Comparison of ENCODE assay signal across 12 mouse cellular contexts in genomic region chr2:29030048-29030734, GRCm38 (mm10). TPM values are rescaled to one million over a fixed set of nuclear protein-coding genes. Genes with fewer than 3 reads are reported as not detected.
DNase-seq lines count a peak whose midpoint lies in the region; ATAC-seq and TF ChIP-seq lines count a peak whose summit lies in the region.
"Had no signal": no experiment of that assay in that cellular context is flagged by ENCODE, and none has a peak within 500 bp of the region (broad histone marks: within the 10 kb centered on the region; RNA-seq: fewer than 3 reads in every experiment).

No protein-coding gene starts in this region.

- H3K4me2 ChIP-seq in hindbrain, embryonic 15.5 days = peak overlapping the region; percentile 21
- H3K4me2 ChIP-seq: heart, embryonic 13.5 days; liver, embryonic 13.5 days had no signal

- no peak for TF ChIP-seq CTCF in MEL (IDR thresholded peaks at IDR 0.05 in 2 of 3, conservative IDR thresholded peaks at IDR 0.05 in 1 of 3; ENCODE audit: control insufficient read depth in 1 of 3, insufficient read depth in 1 of 3, low read depth in 2 of 3, low read length in 3 of 3, poor library complexity in 1 of 3, severe bottlenecking in 1 of 3)
- TF ChIP-seq CTCF in left cerebral cortex, adult 2 months (IDR thresholded peaks at IDR 0.05) = no peak

- 23% methylated on average over 20 of the region's 20 CpGs for WGBS in hindbrain, embryonic 15.5 days

- peak; percentile 78; the same call in 1 of the 2 replicates for ATAC-seq in hindbrain, embryonic 15.5 days (ENCODE audit: low FRiP score, low read depth)
- no peak for ATAC-seq in inflammation-experienced regulatory T-cells, adult 6 months

- no peak overlapping the region for H3K4me3 ChIP-seq in MEL (ENCODE audit: control insufficient read depth in 1 of 2, insufficient read depth in 1 of 2, low read depth in 2 of 2, low read length in 2 of 2)
- H3K4me3 ChIP-seq in hindbrain, embryonic 15.5 days = no peak overlapping the region
- H3K4me3 ChIP-seq in left cerebral cortex, adult 2 months = no peak overlapping the region
- H3K4me3 ChIP-seq: heart, embryonic 13.5 days; liver, embryonic 13.5 days had no signal

- no peak for TF ChIP-seq POLR2A in MEL (IDR thresholded peaks at IDR 0.05; ENCODE audit: control insufficient read depth in 1 of 2, insufficient read depth in 1 of 2, low read depth in 1 of 2, low read length in 2 of 2, poor library complexity in 1 of 2)

- no peak overlapping the region for H3K9ac ChIP-seq in MEL (ENCODE audit: control insufficient read depth, low read depth, low read length, poor library complexity, severe bottlenecking)
- H3K9ac ChIP-seq in hindbrain, embryonic 15.5 days = no peak overlapping the region
- H3K9ac ChIP-seq: heart, embryonic 13.5 days; liver, embryonic 13.5 days had no signal

- no peak for TF ChIP-seq RAD21 in MEL (IDR thresholded peaks at IDR 0.05; ENCODE audit: low read depth, low read length)

- no peaks in the 10 kb centered on the region for H3K36me3 ChIP-seq in MEL (ENCODE audit: control insufficient read depth in 1 of 2, insufficient read depth in 2 of 2, low read length in 2 of 2)
- H3K36me3 ChIP-seq in hindbrain, embryonic 15.5 days = no peaks in the 10 kb centered on the region
- H3K36me3 ChIP-seq: heart, embryonic 13.5 days; liver, embryonic 13.5 days had no signal

- TF ChIP-seq EP300 in MEL (IDR thresholded peaks at IDR 0.05; ENCODE audit: low read depth in 1 of 2, low read length in 2 of 2) = no peak

- DNase-seq in kidney, adult 9 months = peak; percentile 33
- DNase-seq in kidney, adult 18-20 months = no peak
- DNase-seq in MEL (ENCODE audit: low read depth, low spot score) (peak; percentile 24), R1 (ENCODE audit: low read depth, low spot score) (peak; percentile 25)
- DNase-seq in gastrocnemius, postnatal 4 days (ENCODE audit: low spot score in 2 of 2) = no peak
- DNase-seq in left cerebral cortex, adult 2 months (ENCODE audit: extremely low spot score in 1 of 2, low spot score in 2 of 2) = no peak
- DNase-seq: layer of hippocampus, postnatal 36 days; liver, embryonic 13.5 days had no signal

- no peaks in the 10 kb centered on the region for H3K9me3 ChIP-seq in MEL (replicated peaks; ENCODE audit: insufficient read depth, low read length)
- no peaks in the 10 kb centered on the region for H3K9me3 ChIP-seq in hindbrain, embryonic 15.5 days
- H3K9me3 ChIP-seq: heart, embryonic 13.5 days; liver, embryonic 13.5 days had no signal

- H3K4me1 ChIP-seq in MEL (ENCODE audit: control insufficient read depth in 1 of 2, insufficient read depth in 2 of 2, low read length in 2 of 2) = 0 out of 4 replicates have a peak, but pooled peaks cover 0 to 2% of the 10 kb centered on the region in 2 experiments
- H3K4me1 ChIP-seq in hindbrain, embryonic 15.5 days (replicated peaks) = peaks cover 14% of the 10 kb centered on the region

- intact Hi-C loops in left cerebral cortex, adult 2 months (cut with DNase I) = no loop called here

- H3K27me3 ChIP-seq in MEL (ENCODE audit: control insufficient read depth in 1 of 2, insufficient read depth in 2 of 2, low read length in 2 of 2) = no peaks in the 10 kb centered on the region
- H3K27me3 ChIP-seq in hindbrain, embryonic 15.5 days = peaks cover 9% of the 10 kb centered on the region; the same call in 1 of the 2 replicates
- H3K27me3 ChIP-seq: liver, embryonic 13.5 days had no signal

- H3K27ac ChIP-seq in MEL (ENCODE audit: control insufficient read depth, low read depth, low read length) = no peak overlapping the region
- no peak overlapping the region for H3K27ac ChIP-seq in hindbrain, embryonic 15.5 days (replicated peaks)
- H3K27ac ChIP-seq in left cerebral cortex, adult 2 months = no peak overlapping the region
- H3K27ac ChIP-seq: heart, embryonic 13.5 days; liver, embryonic 13.5 days had no signal

- no peaks in the 10 kb centered on the region for H3K79me2 ChIP-seq in MEL (ENCODE audit: control insufficient read depth, insufficient read depth, low read length, poor library complexity)

TF ChIP-seq in MEL, 35 proteins besides CTCF, POLR2A, EP300 and RAD21:
- TF ChIP-seq NELFE (IDR thresholded peaks at IDR 0.05; ENCODE audit: low read depth, low read length) (no peak), MAZ (IDR thresholded peaks at IDR 0.05; ENCODE audit: low read depth, low read length) (no peak), GABPA (IDR thresholded peaks at IDR 0.05; ENCODE audit: low read depth, low read length) (no peak), POLR2AphosphoS2 (IDR thresholded peaks at IDR 0.05; ENCODE audit: low read length) (no peak), GATA1 (IDR thresholded peaks at IDR 0.05; ENCODE audit: low read depth, low read length) (no peak), MAFK (IDR thresholded peaks at IDR 0.05; ENCODE audit: borderline replicate concordance, low read depth, low read length) (no peak), JUND (IDR thresholded peaks at IDR 0.05; ENCODE audit: low read depth, low read length) (no peak), KAT2A (conservative IDR thresholded peaks at IDR 0.05; ENCODE audit: low read depth, low read length) (no peak), ZNF384 (IDR thresholded peaks at IDR 0.05; ENCODE audit: low read depth, low read length) (no peak), BHLHE40 (IDR thresholded peaks at IDR 0.05; ENCODE audit: borderline replicate concordance, low read depth, low read length) (no peak), MXI1 (IDR thresholded peaks at IDR 0.05; ENCODE audit: low read depth, low read length) (no peak), ETS1 (IDR thresholded peaks at IDR 0.05; ENCODE audit: low read depth, low read length) (no peak), E2F4 (IDR thresholded peaks at IDR 0.05; ENCODE audit: borderline replicate concordance, low read depth, low read length) (no peak)

RNA-seq across cellular contexts. Expression of gene Cfap77, which starts 24.7 kb away (rescaled TPM):
- 0.95 and 1.1 TPM in 2 replicates for total RNA-seq in MEL (2012; rRNA removed)
- polyA plus RNA-seq in MEL (2012; ENCODE audit: insufficient read depth in 1 of 2, insufficient read length in 2 of 2, low read depth in 1 of 2, low replicate concordance in 2 of 2, missing spikeins in 1 of 2) = 1 to 10 TPM in 1 of 2 experiments, not detected in 1; 2.4 TPM
- 0.78 and 1.5 TPM in 2 replicates for polyA plus RNA-seq in hindbrain, embryonic 15.5 days (2015; fragmentation: Nextera tagmentation; extraction: Ambion mirVana)
- under 1 TPM; 0.26 to 0.27 TPM for total RNA-seq in gastrocnemius, postnatal 4 days (2021)
- under 1 TPM in 1 of 2 experiments, not detected in 1; 0.47 TPM for total RNA-seq in left cerebral cortex, adult 2 months (2021)
- polyA plus RNA-seq in inflammation-experienced regulatory T-cells, adult 6 months (2017; shearing (Covaris generic)) = under 1 TPM in 2 of 3 experiments, not detected in 1; 0.73 to 0.95 TPM
- total RNA-seq: neutrophil, adult 5-6 weeks had no signal

RNA-seq across cellular contexts. Expression of gene Ttf1, which starts 29.9 kb away (rescaled TPM):
- total RNA-seq in MEL (2012; rRNA removed) = 12.7 and 13.5 TPM in 2 replicates
- 10 to 100 TPM in 1 of 2 experiments, not detected in 1; 15.6 TPM for polyA plus RNA-seq in MEL (2012; ENCODE audit: insufficient read depth in 1 of 2, insufficient read length in 2 of 2, low read depth in 1 of 2, low replicate concordance in 2 of 2, missing spikeins in 1 of 2)
- 6.8 and 7.1 TPM in 2 replicates for polyA plus RNA-seq in hindbrain, embryonic 15.5 days (2015; fragmentation: Nextera tagmentation; extraction: Ambion mirVana)
- 1 to 10 TPM; 7.2 to 8.8 TPM for total RNA-seq in gastrocnemius, postnatal 4 days (2021)
- total RNA-seq in left cerebral cortex, adult 2 months (2021) = 10 to 100 TPM; 10.4 to 11.7 TPM
- 10 to 100 TPM; 15.4 to 23.6 (median 18.4) TPM for polyA plus RNA-seq in inflammation-experienced regulatory T-cells, adult 6 months (2017; shearing (Covaris generic))

Comparison
In these comparisons a context has a peak if more than half of its experiments do, and no peak if none do; other contexts are left out.
1. DNase-seq: peak in kidney, adult 9 months (single experiment), MEL (single experiment) and R1 (single experiment); none in kidney, adult 18-20 months (single experiment), gastrocnemius, postnatal 4 days (0 of 2) and left cerebral cortex, adult 2 months (0 of 2).